Mouse (Mus musculus) embryonic fibroblast, embryonic 13.5 days (primary cell): ENCODE measurements around the gene Pgk1.

Experiments
- CTCF ChIP-seq: IDR thresholded peaks from 2 replicates; pipeline ENCODE4 v1.5.1; 2011; ENCODE audit warnings: mild to moderate bottlenecking, control low read depth, low read length, moderate library complexity, borderline replicate concordance; ENCODE audit not compliant: insufficient read depth
- POLR2A ChIP-seq: IDR thresholded peaks from 2 replicates; pipeline ENCODE4 v1.6.1; 2011; ENCODE audit warnings: low read depth, mild to moderate bottlenecking, control low read depth, low read length, moderate library complexity

GRCm38 (mm10) chrX:106155892-106156291 is 31.0 kb upstream of the Pgk1 start:
- TF ChIP-seq POLR2A, result no peak
- TF ChIP-seq CTCF, result no peak
